Mouse (Mus musculus) limb, embryonic 11.5 days (tissue): Measurements from ENCODE around the gene Dlgap1. TPM values are rescaled to one million over a fixed set of nuclear protein-coding genes. Genes with fewer than 3 reads are reported as not detected.
A peak's percentile ranks its signal among the peaks of the same experiment; 100 is the strongest.

Source experiments
- ATAC-seq: fragments of 200-750 bp; cut with Nextera tagmentation; 2 replicates; pipeline ENCODE4 v1.8.0; 2017; ENCODE audit warnings: low read depth; ENCODE audit not compliant: insufficient number of reproducible peaks, low FRiP score, low TSS enrichment
- DNase-seq: peaks from one replicate; pipeline ENCODE4 v3.0.0-alpha.2; 2015; ENCODE audit warnings: low spot score
- H3K27ac ChIP-seq: fragments of 300-500 bp; sonication (generic); replicated peaks from 2 replicates; pipeline ENCODE4 v1.5.1; 2014; ENCODE audit warnings: low read depth, mild to moderate bottlenecking, low read length
- H3K27me3 ChIP-seq: fragments of 300-500 bp; sonication (generic); 2 replicates; pipeline ENCODE4 v1.6.1; 2014; ENCODE audit warnings: mild to moderate bottlenecking, low read length, mixed read lengths; ENCODE audit not compliant: control insufficient read depth, insufficient read depth
- H3K36me3 ChIP-seq: fragments of 300-500 bp; sonication (generic); 2 replicates; pipeline ENCODE4 v1.6.1; 2014; ENCODE audit warnings: mild to moderate bottlenecking, low read length, moderate library complexity, mixed read lengths; ENCODE audit not compliant: control insufficient read depth, insufficient read depth
- H3K4me1 ChIP-seq: fragments of 300-500 bp; sonication (generic); 2 replicates; pipeline ENCODE4 v1.6.1; 2014; ENCODE audit warnings: low read length, mixed read lengths; ENCODE audit not compliant: control insufficient read depth, insufficient read depth
- H3K4me2 ChIP-seq: fragments of 300-500 bp; sonication (generic); 2 replicates; pipeline ENCODE4 v1.6.1; 2014; ENCODE audit warnings: low read depth, mild to moderate bottlenecking, moderate library complexity; ENCODE audit not compliant: severe bottlenecking
- H3K4me3 ChIP-seq: fragments of 300-500 bp; sonication (generic); 2 replicates; pipeline ENCODE4 v1.5.1; 2014; ENCODE audit warnings: low read depth, low read length
- H3K9ac ChIP-seq: fragments of 300-500 bp; sonication (generic); 2 replicates; pipeline ENCODE4 v1.6.1; 2014; ENCODE audit warnings: mild to moderate bottlenecking, low read length
- H3K9me3 ChIP-seq: fragments of 300-500 bp; sonication (generic); 2 replicates; pipeline ENCODE4 v1.6.1; 2016; ENCODE audit warnings: low read length; ENCODE audit not compliant: control insufficient read depth
- WGBS: fragments of 180-500 bp; shearing (Covaris S2); extraction: QIAGEN DNeasy Blood & Tissue Kit; methylation state at CpG from one replicate; pipeline ENCODE4 v1.1.7; 2014; 5-methylcytosine and 5-hydroxymethylcytosine counted together
- polyA plus RNA-seq: library from polyadenylated mRNA; unstranded; fragments of >200 nt; fragmentation: Nextera tagmentation; extraction: Ambion mirVana; gene quantifications from 2 replicates; pipeline ENCODE4 v1.2.1, GENCODE M21; 2014

The Dlgap1 gene
- polyA plus RNA-seq, 1 experiment from 2014 or later, result 0.65 TPM

- Histone ChIP-seq H3K4me3 (no peak overlapping the region; the same call in 1 of the 2 replicates), H3K9ac (peak overlapping the region; percentile 8; the same call in 1 of the 2 replicates), H3K27ac (no peak overlapping the region), H3K4me1 (peaks cover 3% of the 10 kb centered on the region; the same call in 1 of the 2 replicates), H3K9me3 (no peaks in the 10 kb centered on the region), H3K27me3 (no peaks in the 10 kb centered on the region), H3K4me2 (peak overlapping the region; percentile 47), H3K36me3 (no peaks in the 10 kb centered on the region)
- DNase-seq (peak; percentile 91), ATAC-seq (peak; percentile 58)
- 4% methylated on average over 28 of the region's 28 CpGs for WGBS
These were observed 738.3 kb downstream of the Dlgap1 start for GRCm38 (mm10) chr17:70706976-70707818.

DNA sequence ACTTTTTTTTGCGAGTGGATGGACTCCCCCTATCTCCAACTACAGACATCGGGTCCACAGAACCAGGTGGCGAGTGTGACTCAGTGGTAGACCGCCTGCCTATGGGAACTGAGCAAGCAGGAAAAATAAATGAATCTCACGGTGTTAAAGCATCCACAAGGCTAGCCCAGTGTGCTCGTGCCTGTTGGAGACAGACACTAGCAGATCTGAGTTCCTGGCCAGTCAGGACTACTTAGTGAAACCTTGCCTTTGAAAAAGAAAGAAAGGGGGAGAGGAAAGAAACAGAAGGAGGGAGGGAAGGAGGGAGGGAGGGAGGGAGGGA is 738.9 kb downstream of the Dlgap1 start:
- Histone ChIP-seq H3K27ac (no peak overlapping the region), H3K9ac (no peak overlapping the region), H3K4me3 (no peak overlapping the region), H3K9me3 (no peaks in the 10 kb centered on the region), H3K4me1 (peaks cover 3% of the 10 kb centered on the region; the same call in 1 of the 2 replicates), H3K36me3 (no peaks in the 10 kb centered on the region), H3K27me3 (no peaks in the 10 kb centered on the region), H3K4me2 (no peak overlapping the region; the same call in 1 of the 2 replicates)
- WGBS, result 27% methylated on average over 6 of the region's 6 CpGs
- ATAC-seq, result 0 out of 2 replicates have a peak, but pooled peaks have one; percentile 41
- no peak for DNase-seq

DNA sequence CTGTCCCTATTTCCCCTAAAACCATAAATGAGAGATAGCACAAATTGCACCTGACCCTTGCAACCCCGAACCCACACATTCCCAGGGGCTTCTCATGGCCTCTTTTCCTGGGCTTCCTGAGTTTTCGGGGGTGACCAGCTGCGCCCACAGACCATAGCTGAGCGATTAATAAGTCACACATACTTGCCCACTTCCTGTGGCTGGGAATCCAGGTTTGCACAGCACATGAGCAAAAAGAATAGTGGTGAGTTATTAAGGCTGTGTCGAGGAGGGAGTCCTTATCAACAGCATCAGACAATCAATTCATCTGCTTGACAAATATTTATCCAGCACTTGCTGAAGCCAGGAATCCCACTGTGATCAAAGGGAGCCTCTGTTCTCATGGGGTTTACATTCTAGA is 740.7 kb downstream of the Dlgap1 start:
- Histone ChIP-seq H3K27me3 (no peaks in the 10 kb centered on the region), H3K4me3 (no peak overlapping the region), H3K9ac (no peak overlapping the region), H3K36me3 (no peaks in the 10 kb centered on the region), H3K4me1 (peaks cover 6% of the 10 kb centered on the region), H3K9me3 (no peaks in the 10 kb centered on the region), H3K4me2 (no peak overlapping the region), H3K27ac (no peak overlapping the region)
- DNase-seq (no peak), ATAC-seq (no peak)
- 64% methylated on average over 5 of the region's 5 CpGs for WGBS

DNA sequence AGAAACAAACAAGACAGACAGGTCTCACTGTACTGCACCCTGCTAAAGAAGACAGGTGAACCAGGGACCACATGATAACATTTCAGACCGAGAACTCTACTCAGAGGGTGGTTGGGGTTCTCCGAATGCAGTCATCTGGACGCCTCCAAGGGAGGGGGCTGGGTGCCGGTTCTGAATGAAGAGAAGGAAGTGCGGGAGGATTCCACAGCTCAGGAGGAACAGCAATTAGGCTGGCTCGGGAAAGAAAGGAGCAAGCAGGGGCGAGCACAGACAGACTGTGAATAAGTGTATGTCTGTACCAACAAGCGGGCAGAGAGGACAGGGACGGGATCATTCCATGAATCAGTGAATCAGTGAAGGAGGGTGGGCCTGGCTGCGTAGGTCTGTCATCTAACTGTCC is 744.6 kb downstream of the Dlgap1 start:
- H3K9me3 ChIP-seq, result no peaks in the 10 kb centered on the region
- peaks cover 3% of the 10 kb centered on the region; the same call in 1 of the 2 replicates for H3K4me1 ChIP-seq
- DNase-seq, result no peak
- no peak for ATAC-seq
- no peaks in the 10 kb centered on the region for H3K27me3 ChIP-seq
- 60% methylated on average over 10 of the region's 10 CpGs for WGBS
- no peak overlapping the region for H3K27ac ChIP-seq
- no peak overlapping the region for H3K9ac ChIP-seq
- H3K4me3 ChIP-seq, result no peak overlapping the region
- H3K4me2 ChIP-seq, result no peak overlapping the region
- H3K36me3 ChIP-seq, result no peaks in the 10 kb centered on the region

- DNase-seq (no peak), ATAC-seq (no peak)
- H3K4me2 ChIP-seq, result no peak overlapping the region
- no peaks in the 10 kb centered on the region for H3K36me3 ChIP-seq
- H3K9ac ChIP-seq, result no peak overlapping the region
- no peak overlapping the region for H3K4me3 ChIP-seq
- peaks cover 8% of the 10 kb centered on the region; the same call in 1 of the 2 replicates for H3K4me1 ChIP-seq
- no peaks in the 10 kb centered on the region for H3K27me3 ChIP-seq
- H3K9me3 ChIP-seq, result no peaks in the 10 kb centered on the region
- 89% methylated on average over 11 of the region's 11 CpGs for WGBS
- no peak overlapping the region for H3K27ac ChIP-seq
These were observed 750.9 kb downstream of the Dlgap1 start for GRCm38 (mm10) chr17:70719684-70720324.

GRCm38 (mm10) chr17:70720766-70721165 is 751.9 kb downstream of the Dlgap1 start:
- ATAC-seq (peak; percentile 84; the same call in 1 of the 2 replicates), DNase-seq (peak; percentile 66)
- H3K36me3 ChIP-seq, result no peaks in the 10 kb centered on the region
- H3K27me3 ChIP-seq, result no peaks in the 10 kb centered on the region
- H3K27ac ChIP-seq, result no peak overlapping the region
- H3K9ac ChIP-seq, result no peak overlapping the region
- H3K4me2 ChIP-seq, result no peak overlapping the region
- H3K9me3 ChIP-seq, result no peaks in the 10 kb centered on the region
- no peak overlapping the region for H3K4me3 ChIP-seq
- peaks cover 8% of the 10 kb centered on the region; the same call in 1 of the 2 replicates for H3K4me1 ChIP-seq
- 11% methylated on average over 8 of the region's 8 CpGs for WGBS

DNA sequence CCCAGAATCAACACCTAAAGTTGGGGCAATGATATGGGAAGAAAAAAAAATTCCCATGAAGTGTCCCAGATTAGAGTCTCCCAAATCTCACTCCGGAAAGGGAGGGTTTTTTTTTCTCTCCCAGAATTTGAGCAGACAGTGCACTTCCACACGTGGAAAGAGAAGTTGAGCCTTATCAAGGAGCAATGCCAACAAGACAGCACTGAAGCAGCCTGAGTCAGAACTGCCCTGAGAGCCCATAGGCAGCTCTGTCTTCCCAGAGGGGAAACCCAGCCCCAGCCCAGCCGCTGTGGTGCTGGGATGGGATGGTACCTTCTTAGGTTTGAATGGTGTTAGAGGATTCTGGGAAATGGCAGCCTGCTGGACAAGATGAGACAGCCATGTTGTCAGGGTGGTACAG is 753.3 kb downstream of the Dlgap1 start:
- H3K27me3 ChIP-seq, result no peaks in the 10 kb centered on the region
- ATAC-seq, result no peak
- WGBS, result 81% methylated on average over 3 of the region's 3 CpGs

GRCm38 (mm10) chr17:70728719-70729281 is 759.9 kb downstream of the Dlgap1 start:
- DNase-seq, result no peak
- H3K9me3 ChIP-seq, result no peaks in the 10 kb centered on the region
- no peaks in the 10 kb centered on the region for H3K27me3 ChIP-seq
- H3K36me3 ChIP-seq, result no peaks in the 10 kb centered on the region
- ATAC-seq, result no peak
- H3K4me1 ChIP-seq, result no peaks in the 10 kb centered on the region
- 88% methylated on average over 5 of the region's 5 CpGs for WGBS
- H3K4me2 ChIP-seq, result no peak overlapping the region
- no peak overlapping the region for H3K27ac ChIP-seq
- no peak overlapping the region for H3K9ac ChIP-seq
- no peak overlapping the region for H3K4me3 ChIP-seq

More for the DNA sequence above, 753.3 kb downstream of the Dlgap1 start:
- Histone ChIP-seq H3K9me3 (no peaks in the 10 kb centered on the region), H3K4me3 (no peak overlapping the region), H3K36me3 (no peaks in the 10 kb centered on the region), H3K9ac (no peak overlapping the region), H3K4me2 (no peak overlapping the region), H3K4me1 (peaks cover 8% of the 10 kb centered on the region; the same call in 1 of the 2 replicates), H3K27ac (no peak overlapping the region)
- DNase-seq, result no peak
